Mouse (Mus musculus): ENCODE results near the gene Trp63. TPM values are rescaled to one million over a fixed set of nuclear protein-coding genes. Genes with fewer than 3 reads are reported as not detected.

Trp63 gene
- 0.08 TPM for polyA plus RNA-seq (2014; fragmentation: Illumina TruSeq; extraction: RNeasy Lipid Tissue Mini Kit (QIAGEN cat#74804); ENCODE audit: low read depth, low replicate concordance)

GRCm38 (mm10) chr16:25683531-25684248, at the start of gene Trp63:
Gene Trp63 (plus strand): TSS chr16:25683763.

Data from liver, adult 10 weeks (tissue).